Mouse (Mus musculus) gonadal fat pad, adult 2 months (tissue): ENCODE measurements around the gene Mbd6. TPM values are rescaled to one million over a fixed set of nuclear protein-coding genes. Genes with fewer than 3 reads are reported as not detected.

Experiments used
- DNase-seq: peaks from one replicate; pipeline ENCODE4 v3.0.0-alpha.2; 2012; ENCODE audit warnings: low read depth
- polyA plus RNA-seq: library from polyadenylated mRNA; depleted of rRNA; stranded (reverse); fragments of >200 nt; gene quantifications from 2 replicates; pipeline ENCODE4 v1.2.3, GENCODE M21; 2012; rRNA removed

Gene Mbd6
- polyA plus RNA-seq, 1 experiment: 21.8 TPM

DNA sequence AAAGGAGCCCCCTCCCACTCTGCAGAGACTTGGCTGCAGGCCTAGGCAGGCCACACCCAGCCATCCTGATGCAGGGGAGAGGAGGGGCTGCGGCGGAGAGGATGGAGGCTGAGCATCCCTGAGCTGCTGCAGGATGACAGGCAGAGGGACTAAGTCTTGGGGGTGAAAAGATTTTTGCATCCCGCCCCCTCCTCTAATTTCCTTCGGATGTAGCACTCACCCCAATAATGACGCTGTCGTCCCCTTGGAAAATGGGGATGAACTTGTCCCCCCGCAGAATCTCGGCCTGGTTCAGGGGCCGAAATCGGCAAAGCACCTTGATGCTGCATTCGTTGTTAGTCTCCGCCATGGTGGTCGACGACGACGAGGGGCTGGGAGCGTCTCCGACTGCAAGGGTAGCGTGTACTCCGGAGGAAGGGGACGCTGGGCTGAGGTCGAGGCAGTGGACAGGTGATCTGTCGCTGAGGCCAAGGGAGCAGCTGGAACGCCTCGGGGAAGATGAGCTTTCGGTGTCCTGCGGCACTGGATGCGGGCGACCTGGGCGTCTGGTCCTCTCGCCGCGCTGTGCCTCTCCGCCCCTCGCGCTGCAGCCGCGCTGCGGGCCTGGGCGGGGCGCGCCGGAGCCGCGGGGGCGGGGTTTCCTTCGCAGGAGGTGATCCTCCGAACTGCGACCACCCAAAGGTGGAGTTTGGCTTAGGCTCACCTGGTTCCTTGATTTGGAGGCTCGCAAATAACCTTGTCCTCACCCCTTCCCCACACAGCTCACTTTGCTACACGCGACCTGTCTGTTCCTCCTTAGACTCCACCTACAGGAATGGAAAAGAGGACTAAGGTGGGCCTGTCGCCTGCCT lies 26.0 kb downstream of the Mbd6 start, which contains the start of gene Kif5a:
Gene Kif5a, minus strand, starts transcription at position 801 of the 851 bp plus-strand sequence.
- no peak for DNase-seq

DNA sequence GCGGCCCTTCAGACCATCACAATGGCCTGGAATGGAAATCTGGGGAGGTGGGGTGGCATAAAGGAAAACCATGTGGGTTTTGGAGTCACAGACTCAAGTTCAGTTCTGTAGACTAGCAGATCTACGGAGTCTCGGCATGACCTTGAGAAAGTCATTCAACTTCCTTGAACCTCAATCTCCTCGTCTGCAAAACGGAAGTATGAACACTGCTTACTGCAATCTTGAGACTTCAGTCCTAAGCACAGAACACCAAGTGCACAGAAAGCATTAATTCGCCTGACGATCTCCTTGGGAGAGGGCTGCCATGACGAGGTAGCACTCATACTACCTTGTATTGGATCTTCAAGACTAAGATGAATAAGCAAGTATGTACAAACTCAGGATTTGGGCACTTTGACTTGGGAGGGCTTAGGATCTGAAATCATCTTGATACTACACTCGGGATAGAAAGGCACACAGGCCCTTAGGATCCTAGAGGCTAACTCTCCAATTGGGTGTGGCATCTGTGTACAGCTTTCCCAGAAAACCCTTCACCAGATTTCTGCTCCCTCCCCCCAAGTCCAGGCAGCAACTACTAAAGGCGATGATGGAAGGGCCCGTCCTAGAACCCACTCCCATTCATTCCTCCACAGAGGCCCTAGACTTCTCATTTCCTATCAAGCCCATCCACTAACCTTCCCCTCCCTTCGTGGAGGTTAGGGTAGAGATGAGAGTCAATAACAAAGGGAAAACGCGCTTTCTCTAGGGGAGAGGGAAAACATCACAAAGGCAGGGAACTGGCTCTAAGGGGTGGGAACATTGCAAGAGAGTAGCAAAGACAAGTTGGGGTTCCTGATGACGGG lies 26.9 kb downstream of the Mbd6 start:
- DNase-seq: no peak

DNA sequence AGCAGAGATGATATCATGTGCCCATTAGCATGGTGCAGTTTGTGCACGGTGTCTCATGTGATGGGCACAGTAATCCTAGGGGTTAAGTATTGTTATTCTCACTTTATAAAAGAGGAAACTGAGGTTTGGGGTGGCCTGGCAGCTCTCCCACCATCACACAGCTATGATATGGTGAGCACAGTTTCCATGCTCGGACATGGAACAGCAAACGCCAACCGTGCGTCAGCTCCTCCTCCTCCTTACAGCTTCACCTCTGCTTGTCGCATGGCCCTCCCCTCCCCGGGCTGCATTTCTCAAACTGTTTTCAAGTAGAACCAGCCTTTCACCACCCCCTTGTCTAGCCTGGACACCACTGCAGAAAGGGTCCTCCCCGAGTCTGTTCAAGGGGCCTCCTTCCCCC lies 30.3 kb downstream of the Mbd6 start:
- no peak for DNase-seq

DNA sequence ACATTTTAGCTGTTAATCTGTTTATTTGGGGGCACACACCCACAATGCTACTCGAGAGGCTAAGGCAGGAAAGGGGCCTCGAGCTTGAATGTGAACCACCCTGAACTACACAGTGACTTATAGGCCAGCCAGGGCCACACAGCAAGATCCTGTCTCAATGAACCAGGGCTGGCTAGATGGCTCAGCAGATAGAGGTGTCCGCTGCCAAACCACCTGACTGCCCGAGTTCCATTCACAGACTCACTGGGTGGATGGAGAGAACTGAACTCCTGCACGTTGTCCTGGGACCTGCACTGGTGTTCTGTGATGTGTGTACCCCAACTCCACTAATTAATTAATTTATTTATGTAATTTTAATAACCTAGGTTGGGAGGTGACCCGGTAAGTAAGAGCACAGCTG lies 31.0 kb downstream of the Mbd6 start:
- no peak for DNase-seq

DNA sequence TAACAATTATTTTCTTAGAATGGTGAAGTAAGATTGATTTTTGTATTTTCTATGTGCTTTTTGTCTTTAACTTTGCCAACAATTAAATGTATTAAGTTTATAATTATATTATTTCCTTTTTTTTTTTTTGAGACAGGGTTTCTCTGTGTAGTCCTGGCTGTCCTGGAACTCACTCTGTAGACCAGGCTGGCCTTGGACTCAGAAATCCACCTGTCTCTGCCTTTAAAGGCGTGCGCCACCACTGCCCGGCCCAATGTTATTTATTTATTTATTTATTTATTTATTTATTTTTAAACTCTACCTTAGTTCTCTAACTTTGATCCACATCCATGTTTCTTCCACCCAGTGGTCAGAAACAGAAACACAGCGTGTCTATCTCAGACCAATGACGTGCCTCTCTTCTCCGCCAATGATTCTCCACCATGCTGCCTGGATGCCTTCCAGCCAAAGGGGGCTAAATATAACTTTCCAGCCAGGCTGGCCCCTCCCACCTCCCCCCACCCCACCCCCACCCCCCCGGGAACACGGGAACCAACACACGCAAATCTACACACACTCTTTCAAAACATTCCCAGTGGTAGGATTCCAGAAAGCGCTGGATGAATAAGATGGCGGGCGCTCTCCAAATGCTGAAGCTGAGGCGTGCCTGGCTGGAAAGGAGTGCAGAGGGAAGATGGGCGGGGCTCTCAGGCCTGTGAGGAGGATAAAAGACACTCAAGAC lies 33.0 kb downstream of the Mbd6 start:
- DNase-seq: no peak

DNA sequence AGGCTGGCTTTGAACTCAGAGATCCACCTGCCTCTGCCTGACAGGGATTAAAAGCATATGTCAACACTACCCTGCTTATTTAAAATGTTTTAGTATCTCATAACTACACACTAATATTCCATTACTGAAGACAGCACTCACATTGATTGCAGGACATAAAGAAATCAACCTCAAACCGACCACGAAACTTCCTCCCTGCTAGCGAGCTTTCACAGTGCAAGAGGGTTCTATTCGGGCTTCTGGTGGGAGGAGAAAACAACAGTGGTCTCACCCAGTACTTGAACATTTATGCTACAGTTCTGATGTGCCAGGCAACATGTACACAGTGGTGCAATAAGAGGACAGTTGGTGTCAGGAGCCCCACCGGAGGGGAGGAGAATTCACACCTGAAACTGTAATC lies 38.0 kb downstream of the Mbd6 start:
- no peak for DNase-seq

DNA sequence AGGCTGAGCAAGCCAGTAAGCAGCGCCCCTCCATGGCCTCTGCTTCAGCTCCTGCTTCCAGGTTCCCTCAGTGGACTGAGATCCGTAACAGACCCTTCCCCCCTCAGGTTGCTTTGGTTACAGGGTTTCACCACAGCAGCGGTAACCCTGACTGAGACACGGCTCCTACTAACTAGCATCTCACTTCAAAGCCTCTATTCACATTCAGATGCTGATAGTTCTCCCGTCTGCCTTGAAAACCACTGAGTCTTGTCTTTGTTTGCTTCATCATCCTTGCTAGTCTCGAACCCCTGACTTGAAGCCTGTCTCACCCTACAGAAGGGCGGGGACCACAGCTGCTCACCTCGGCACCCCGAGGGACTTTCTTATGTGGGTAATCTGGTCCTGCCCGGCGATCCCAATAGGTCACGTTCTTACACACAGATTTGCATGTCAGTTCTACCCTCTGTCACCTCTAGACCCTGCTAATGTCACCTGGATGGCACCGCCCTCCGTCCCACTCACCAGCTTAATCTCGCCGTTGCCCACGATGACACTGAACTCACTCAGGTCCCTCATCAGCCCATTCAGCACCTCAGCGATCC lies 50.5 kb downstream of the Mbd6 start:
- no peak for DNase-seq

DNA sequence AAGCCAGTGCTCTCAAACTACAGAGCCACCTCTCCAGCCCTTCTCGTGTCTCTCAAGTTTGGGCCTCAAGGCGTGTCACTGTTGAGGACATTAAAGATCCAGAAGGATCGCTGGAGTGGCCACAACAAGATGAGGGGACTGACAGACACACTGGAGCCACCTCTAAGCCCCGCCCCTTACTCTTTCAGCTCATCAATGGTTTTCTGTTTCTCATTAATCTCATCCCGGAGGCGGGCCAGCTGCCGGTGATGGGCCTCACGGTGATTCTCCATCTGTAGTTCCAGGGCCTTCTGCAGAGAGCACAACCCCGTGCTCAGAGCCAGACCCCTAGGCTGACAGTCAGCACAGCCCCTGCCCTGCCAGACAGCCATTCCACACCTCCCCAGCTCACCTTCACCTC lies 52.3 kb downstream of the Mbd6 start:
- no peak for DNase-seq

DNA sequence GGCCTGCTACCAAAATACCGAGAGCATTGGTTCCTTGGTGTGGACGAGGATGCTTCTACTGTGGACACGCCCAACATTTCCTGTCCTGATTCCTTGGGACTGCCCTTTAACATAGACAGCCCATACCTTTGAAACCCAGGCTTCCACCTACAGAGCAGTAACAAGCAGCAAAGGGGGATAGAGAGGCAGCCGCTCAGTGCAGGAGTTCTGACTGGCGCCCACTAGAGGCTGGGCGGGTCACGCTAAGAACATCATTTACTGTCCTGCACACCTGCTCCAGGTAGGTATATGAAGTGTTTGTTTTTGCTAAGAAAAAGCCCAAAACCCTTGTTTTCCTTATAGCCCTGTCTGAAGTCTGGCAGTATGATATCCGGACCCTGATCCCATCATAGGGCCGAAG lies 55.7 kb downstream of the Mbd6 start:
- no peak for DNase-seq

Other genes starting within 250 kb of the Mbd6 start
- 31.2 and 31.9 TPM in 2 replicates for gene Mettl1, start 247.6 kb downstream of the Mbd6 start, polyA plus RNA-seq
- 0.55 and 0.86 TPM in 2 replicates for gene Eef1akmt3, start 247.5 kb downstream of the Mbd6 start, polyA plus RNA-seq
- gene Cyp27b1, start 240.8 kb downstream of the Mbd6 start, polyA plus RNA-seq: 0.22 TPM in 2 replicates
- gene March9, start 228.8 kb downstream of the Mbd6 start, polyA plus RNA-seq: 6.1 and 8.9 TPM in 2 replicates
- 204 and 205 TPM in 2 replicates for gene Cdk4, start 225.5 kb downstream of the Mbd6 start, polyA plus RNA-seq
- gene Tspan31, start 218.8 kb downstream of the Mbd6 start, polyA plus RNA-seq: 128 and 146 TPM in 2 replicates
- 5.3 and 5.7 TPM in 2 replicates for gene Agap2, start 213.7 kb downstream of the Mbd6 start, polyA plus RNA-seq
- gene Os9, start 167.9 kb downstream of the Mbd6 start, polyA plus RNA-seq: 109 and 143 TPM in 2 replicates
- 60.5 and 112 TPM in 2 replicates for gene B4galnt1, start 123.8 kb downstream of the Mbd6 start, polyA plus RNA-seq
- 1.0 and 1.2 TPM in 2 replicates for gene Slc26a10, start 108.4 kb downstream of the Mbd6 start, polyA plus RNA-seq
- 25.7 and 29.6 TPM in 2 replicates for gene Arhgef25, start 98.9 kb downstream of the Mbd6 start, polyA plus RNA-seq
- 91.3 and 116 TPM in 2 replicates for gene Dtx3, start 93.3 kb downstream of the Mbd6 start, polyA plus RNA-seq
- 76.9 and 93.8 TPM in 2 replicates for gene Pip4k2c, start 77.4 kb downstream of the Mbd6 start, polyA plus RNA-seq
- 2.4 and 6.4 TPM in 2 replicates for gene Kif5a, start 25.7 kb downstream of the Mbd6 start, polyA plus RNA-seq
- gene Dctn2, start 22.6 kb downstream of the Mbd6 start, polyA plus RNA-seq: 228 and 280 TPM in 2 replicates
- gene Mars, start 22.8 kb upstream of the Mbd6 start, polyA plus RNA-seq: 55.2 and 64.5 TPM in 2 replicates
- 9.3 and 9.7 TPM in 2 replicates for gene Arhgap9, start 32.9 kb upstream of the Mbd6 start, polyA plus RNA-seq
- gene Gli1, start 53.0 kb upstream of the Mbd6 start, polyA plus RNA-seq: 15.2 and 18.3 TPM in 2 replicates
- 0.01 and 0.03 TPM in 2 replicates for gene Inhbe, start 65.4 kb upstream of the Mbd6 start, polyA plus RNA-seq
- gene Inhbc, start 81.4 kb upstream of the Mbd6 start, polyA plus RNA-seq: 0.06 TPM in 1 of 2 replicates, not detected in the other
- 51.4 and 79.1 TPM in 2 replicates for gene R3hdm2, start 91.3 kb upstream of the Mbd6 start, polyA plus RNA-seq
- gene Stac3, start 212.7 kb upstream of the Mbd6 start, polyA plus RNA-seq: 1.1 and 2.1 TPM in 2 replicates
- 25.5 and 29.3 TPM in 2 replicates for gene Ndufa4l2, start 225.9 kb upstream of the Mbd6 start, polyA plus RNA-seq
- gene Shmt2, start 233.4 kb upstream of the Mbd6 start, polyA plus RNA-seq: 103 and 134 TPM in 2 replicates
- gene Nxph4, start 245.5 kb upstream of the Mbd6 start, polyA plus RNA-seq: 11.6 and 26.9 TPM in 2 replicates